Mouse (Mus musculus): ENCODE data around the gene Elmo1. TPM values are rescaled to one million over a fixed set of nuclear protein-coding genes. Genes with fewer than 3 reads are reported as not detected.

Gene Elmo1
- total and polyA plus RNA-seq, 3 experiments, result 23.1 to 50.2 (median 32.2) TPM

DNA sequence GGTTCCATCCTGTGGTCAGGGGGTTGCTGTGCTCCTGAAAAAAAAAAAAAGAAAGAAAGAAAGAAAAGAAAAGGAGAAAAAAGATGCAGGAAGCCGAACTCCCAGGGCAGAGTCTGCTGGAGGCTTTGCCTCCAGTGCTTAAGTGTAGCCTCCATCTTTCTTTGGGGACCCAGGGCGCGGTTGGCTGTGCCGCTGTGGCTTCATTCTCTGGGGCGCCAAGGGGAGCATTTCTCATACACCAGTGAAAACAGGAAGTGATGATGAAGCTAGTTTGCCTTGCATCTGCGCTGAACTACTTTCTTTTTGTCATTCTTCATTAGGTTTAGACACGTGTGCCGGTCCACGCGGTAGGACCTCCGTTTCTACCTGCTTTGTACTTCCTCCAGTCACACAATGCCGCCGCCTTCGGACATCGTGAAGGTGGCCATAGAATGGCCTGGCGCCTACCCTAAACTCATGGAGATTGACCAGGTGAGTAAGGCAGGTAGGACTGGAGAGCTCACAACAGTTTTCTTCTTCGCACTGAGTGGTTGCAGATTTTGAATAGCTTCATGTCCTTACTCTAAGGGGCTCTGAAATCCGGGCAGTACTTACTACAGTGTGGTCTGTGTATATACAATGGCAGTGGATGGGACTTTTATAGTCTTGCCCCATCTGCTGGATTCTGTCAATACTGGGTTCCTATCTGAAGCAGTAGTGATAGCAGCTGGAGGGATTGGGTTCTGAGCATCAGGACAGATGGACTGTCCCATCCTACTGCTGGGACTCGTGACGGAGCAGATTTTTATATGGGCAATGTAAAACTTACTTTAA lies 94.8 kb downstream of the Elmo1 start (continued):
- 0 out of 2 replicates have a peak, but pooled peaks have one; percentile 33 for TF ChIP-seq E2F4 (IDR thresholded peaks at IDR 0.05; ENCODE audit: insufficient replicate concordance, low read depth, low read length)
- TF ChIP-seq POLR2A (IDR thresholded peaks at IDR 0.05; ENCODE audit: low read depth, low read length), result peak; percentile 60
- peak; percentile 47; the same call in 1 of the 2 replicates for TF ChIP-seq TCF12 (IDR thresholded peaks at IDR 0.05; ENCODE audit: low read depth, low read length)
- peak; percentile 54 for TF ChIP-seq ETS1 (conservative IDR thresholded peaks at IDR 0.05; ENCODE audit: low read depth, low read length)
- no peak for TF ChIP-seq CHD2 (IDR thresholded peaks at IDR 0.05; ENCODE audit: low read length)
- TF ChIP-seq USF1 (IDR thresholded peaks at IDR 0.05; ENCODE audit: low read depth, low read length), result no peak
- no peak; the same call in 1 of the 2 replicates for TF ChIP-seq EP300 (IDR thresholded peaks at IDR 0.05; ENCODE audit: low read length)
- TF ChIP-seq ELF1 (IDR thresholded peaks at IDR 0.05; ENCODE audit: low read depth, low read length), result peak; percentile 73
- no peak for TF ChIP-seq UBTF (IDR thresholded peaks at IDR 0.05; ENCODE audit: low read depth, low read length)
- TF ChIP-seq MAZ (IDR thresholded peaks at IDR 0.05; ENCODE audit: low read depth, low read length), result no peak
- TF ChIP-seq RCOR1 (conservative IDR thresholded peaks at IDR 0.05; ENCODE audit: low read depth, low read length), result 0 out of 2 replicates have a peak, but pooled peaks have one; percentile 21
- no peak for TF ChIP-seq ZKSCAN1 (IDR thresholded peaks at IDR 0.05; ENCODE audit: borderline replicate concordance, low read depth, low read length)
- TF ChIP-seq ZMIZ1 (IDR thresholded peaks at IDR 0.05; ENCODE audit: low read depth, low read length), result no peak; the same call in 1 of the 2 replicates
- TF ChIP-seq RAD21 (IDR thresholded peaks at IDR 0.05; ENCODE audit: low read depth, low read length), result peak; percentile 59
- 0 out of 2 replicates have a peak, but pooled peaks have one; percentile 7 for TF ChIP-seq TBP (conservative IDR thresholded peaks at IDR 0.05; ENCODE audit: low read depth, low read length)
- no peak for TF ChIP-seq POLR2AphosphoS2 (IDR thresholded peaks at IDR 0.05; ENCODE audit: low read depth, low read length)
- no peak for TF ChIP-seq HCFC1 (IDR thresholded peaks at IDR 0.05; ENCODE audit: low read depth, low read length)
- TF ChIP-seq CHD1 (IDR thresholded peaks at IDR 0.05; ENCODE audit: low read depth, low read length), result 0 out of 2 replicates have a peak, but pooled peaks have one; percentile 12
- no peak for TF ChIP-seq MEF2A (IDR thresholded peaks at IDR 0.05; ENCODE audit: borderline replicate concordance, low read depth, low read length)

DNA sequence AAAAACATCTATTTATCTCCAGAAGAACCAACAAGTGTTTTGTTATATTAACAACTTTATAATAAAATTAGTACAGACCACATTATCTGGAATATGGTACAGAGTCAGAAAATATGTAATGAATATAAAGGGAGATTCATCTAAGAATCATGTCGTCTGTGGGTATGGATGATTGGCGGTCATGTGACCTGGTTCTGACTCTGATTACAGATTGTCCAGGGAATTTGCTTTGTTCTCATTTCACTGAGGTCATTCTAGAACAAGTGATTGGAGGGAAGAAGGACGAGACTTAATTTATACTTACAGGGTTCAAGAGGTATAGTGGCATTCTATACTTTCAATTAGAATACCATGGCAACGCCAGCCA lies 95.4 kb downstream of the Elmo1 start:
- peak overlapping the region in 2 of 3 experiments; percentile 58 to 69 for H3K4me3 ChIP-seq (replicated peaks in 1 of 3; ENCODE audit: low read depth in 2 of 3, low read length in 2 of 3, poor library complexity in 1 of 3)
- H3K27ac ChIP-seq (ENCODE audit: insufficient read depth, low read depth), result no peak overlapping the region
- no peak for TF ChIP-seq MEF2A (IDR thresholded peaks at IDR 0.05; ENCODE audit: borderline replicate concordance, low read depth, low read length)
- peak; percentile 46 for TF ChIP-seq USF1 (IDR thresholded peaks at IDR 0.05; ENCODE audit: low read depth, low read length)
- peak; percentile 57; the same call in 1 of the 2 replicates for TF ChIP-seq USF2 (conservative IDR thresholded peaks at IDR 0.05; ENCODE audit: low read depth, low read length)
- DNase-seq (ENCODE audit: extremely low read depth), result peak; percentile 31
- H3K4me2 ChIP-seq (ENCODE audit: insufficient read depth, low read depth, poor library complexity, severe bottlenecking), result peak overlapping the region; percentile 95
- H3K9me3 ChIP-seq (replicated peaks; ENCODE audit: low read length), result peaks cover 9% of the 10 kb centered on the region
- H3K36me3 ChIP-seq (replicated peaks in 1 of 2; ENCODE audit: control insufficient read depth in 1 of 2, insufficient read depth in 1 of 2, low read length in 1 of 2), result peaks cover 34 to 45% of the 10 kb centered on the region in 2 experiments
- in situ Hi-C loops (cut with MboI; ENCODE audit: low pct_ligation_motif_present, low pct_unique_long_range_greater_than_20kb, low sequenced_read_pairs), result no loop called here
- H3K79me2 ChIP-seq (replicated peaks; ENCODE audit: control insufficient read depth, extremely low read depth, insufficient read depth, poor library complexity, severe bottlenecking), result peaks cover 8% of the 10 kb centered on the region
- dilution Hi-C loops (cut with MboI; ENCODE audit: extremely low pct_ligation_motif_present, extremely low pct_unique_long_range_greater_than_20kb, low sequenced_read_pairs), result no loop called here
- H3K4me1 ChIP-seq (ENCODE audit: control insufficient read depth in 1 of 2, insufficient read depth in 2 of 2), result peaks cover 16 to 79% of the 10 kb centered on the region in 2 experiments
- H3K9ac ChIP-seq (ENCODE audit: insufficient read depth, low read depth), result peak overlapping the region; percentile 68
- H3K27me3 ChIP-seq (replicated peaks), result no peaks in the 10 kb centered on the region
